Mouse (Mus musculus) limb, embryonic 12.5 days (tissue): ENCODE data around the gene Susd2. TPM values are rescaled to one million over a fixed set of nuclear protein-coding genes. Genes with fewer than 3 reads are reported as not detected.

Experiments used
- ATAC-seq: fragments of 200-750 bp; cut with Nextera tagmentation; 2 replicates; pipeline ENCODE4 v1.8.0; 2017; ENCODE audit warnings: low read depth, moderate TSS enrichment; ENCODE audit not compliant: insufficient number of reproducible peaks, insufficient read depth, low FRiP score, low TSS enrichment
- H3K27ac ChIP-seq: fragments of 300-500 bp; sonication (generic); 2 replicates; pipeline ENCODE4 v1.5.1; 2016; ENCODE audit warnings: mild to moderate bottlenecking, moderate library complexity
- H3K27me3 ChIP-seq: fragments of 300-500 bp; sonication (generic); 2 replicates; pipeline ENCODE4 v1.6.1; 2016; ENCODE audit warnings: mild to moderate bottlenecking, moderate library complexity
- H3K36me3 ChIP-seq: fragments of 300-500 bp; sonication (generic); 2 replicates; pipeline ENCODE4 v1.6.1; 2016; ENCODE audit warnings: mild to moderate bottlenecking, moderate library complexity
- H3K4me1 ChIP-seq: fragments of 300-500 bp; sonication (generic); replicated peaks from 2 replicates; pipeline ENCODE4 v1.6.1; 2016
- H3K4me2 ChIP-seq: fragments of 300-500 bp; sonication (generic); 2 replicates; pipeline ENCODE4 v1.6.1; 2016; ENCODE audit warnings: mild to moderate bottlenecking, moderate library complexity
- H3K4me3 ChIP-seq: fragments of 300-500 bp; sonication (generic); replicated peaks from 2 replicates; pipeline ENCODE4 v1.5.1; 2016; ENCODE audit warnings: mild to moderate bottlenecking
- H3K9ac ChIP-seq: fragments of 300-500 bp; sonication (generic); replicated peaks from 2 replicates; pipeline ENCODE4 v1.6.1; 2016; ENCODE audit warnings: mild to moderate bottlenecking, moderate library complexity
- H3K9me3 ChIP-seq: fragments of 300-500 bp; sonication (generic); 2 replicates; pipeline ENCODE4 v1.6.1; 2016; ENCODE audit warnings: mild to moderate bottlenecking, moderate library complexity
- WGBS: fragments of 180-500 bp; shearing (Covaris S2); methylation state at CpG from one replicate; pipeline ENCODE4 v1.1.7; 2016; 5-methylcytosine and 5-hydroxymethylcytosine counted together
- polyA plus RNA-seq: library from polyadenylated mRNA; unstranded; fragments of >200 nt; fragmentation: Nextera tagmentation; extraction: Ambion mirVana; gene quantifications from 2 replicates; pipeline ENCODE4 v1.2.1, GENCODE M21; 2016

Gene Susd2
- polyA plus RNA-seq, 1 experiment from 2014 or later, result 1.5 TPM

DNA sequence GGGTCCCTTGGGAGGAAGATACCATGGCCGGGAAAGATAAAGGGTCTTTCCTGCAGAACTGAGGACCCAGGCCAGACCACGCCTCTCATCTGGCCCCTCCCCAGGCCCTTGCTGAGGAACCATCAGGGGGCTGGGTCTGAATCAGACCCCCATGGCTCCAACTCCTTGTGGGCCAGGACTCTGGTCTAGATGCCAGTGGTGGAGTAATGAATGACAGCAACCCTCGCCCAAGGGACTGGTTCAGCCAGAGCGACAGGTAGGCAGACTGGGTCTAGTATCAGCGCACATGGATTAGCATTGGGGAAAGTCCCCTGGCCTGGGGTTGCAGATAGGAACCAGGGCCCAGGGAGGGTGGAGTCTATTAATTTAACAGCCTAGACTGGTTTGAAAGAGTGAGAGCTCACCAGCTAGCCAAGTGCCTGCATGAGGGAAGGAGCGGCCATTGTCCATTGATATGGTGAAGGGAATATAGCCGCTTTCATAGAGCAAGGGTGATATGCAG lies 2.0 kb downstream of the Susd2 start:
- Histone ChIP-seq H3K4me3 (no peak overlapping the region), H3K9ac (no peak overlapping the region), H3K4me1 (peaks cover 12% of the 10 kb centered on the region), H3K27me3 (no peaks in the 10 kb centered on the region), H3K4me2 (no peak overlapping the region), H3K27ac (no peak overlapping the region), H3K36me3 (peaks cover 12% of the 10 kb centered on the region), H3K9me3 (no peaks in the 10 kb centered on the region)
- WGBS, result 88% methylated on average over 7 of the region's 7 CpGs
- no peak for ATAC-seq

- WGBS, result 88% methylated on average over 11 of the region's 11 CpGs
- Histone ChIP-seq H3K9ac (no peak overlapping the region), H3K36me3 (no peaks in the 10 kb centered on the region), H3K4me1 (no peaks in the 10 kb centered on the region), H3K9me3 (no peaks in the 10 kb centered on the region), H3K4me2 (no peak overlapping the region), H3K27ac (no peak overlapping the region), H3K27me3 (no peaks in the 10 kb centered on the region), H3K4me3 (no peak overlapping the region)
- ATAC-seq, result no peak
Observed at GRCm38 (mm10) chr10:75637711-75638110, 6.1 kb downstream of the Susd2 start.

- WGBS, result 90% methylated on average over 12 of the region's 12 CpGs
- H3K27ac ChIP-seq, result no peak overlapping the region
- no peak overlapping the region for H3K4me3 ChIP-seq
- no peaks in the 10 kb centered on the region for H3K36me3 ChIP-seq
- no peaks in the 10 kb centered on the region for H3K9me3 ChIP-seq
- H3K27me3 ChIP-seq, result no peaks in the 10 kb centered on the region
- no peaks in the 10 kb centered on the region for H3K4me1 ChIP-seq
- no peak overlapping the region for H3K9ac ChIP-seq
- no peak overlapping the region for H3K4me2 ChIP-seq
- no peak for ATAC-seq
Observed at GRCm38 (mm10) chr10:75636084-75636786, 7.6 kb downstream of the Susd2 start.

GRCm38 (mm10) chr10:75635693-75636055 lies 8.1 kb downstream of the Susd2 start:
- no peak for ATAC-seq
- Histone ChIP-seq H3K4me2 (no peak overlapping the region), H3K4me1 (no peaks in the 10 kb centered on the region), H3K4me3 (no peak overlapping the region), H3K36me3 (no peaks in the 10 kb centered on the region), H3K9ac (no peak overlapping the region), H3K27ac (no peak overlapping the region), H3K27me3 (no peaks in the 10 kb centered on the region), H3K9me3 (no peaks in the 10 kb centered on the region)
- 3% methylated on average over 9 of the region's 9 CpGs for WGBS

- H3K4me1 ChIP-seq, result no peaks in the 10 kb centered on the region
- H3K27ac ChIP-seq, result no peak overlapping the region
- WGBS, result 67% methylated on average over 14 of the region's 14 CpGs
- H3K27me3 ChIP-seq, result no peaks in the 10 kb centered on the region
- H3K4me2 ChIP-seq, result no peak overlapping the region
- H3K4me3 ChIP-seq, result no peak overlapping the region
- H3K9me3 ChIP-seq, result no peaks in the 10 kb centered on the region
- no peaks in the 10 kb centered on the region for H3K36me3 ChIP-seq
- ATAC-seq, result no peak
- no peak overlapping the region for H3K9ac ChIP-seq
Observed at GRCm38 (mm10) chr10:75635019-75635692, 8.7 kb downstream of the Susd2 start.

- Histone ChIP-seq H3K4me2 (no peak overlapping the region), H3K4me3 (no peak overlapping the region), H3K27ac (no peak overlapping the region), H3K9me3 (no peaks in the 10 kb centered on the region), H3K9ac (no peak overlapping the region), H3K36me3 (no peaks in the 10 kb centered on the region), H3K27me3 (no peaks in the 10 kb centered on the region), H3K4me1 (no peaks in the 10 kb centered on the region)
- 94% methylated on average over 8 of the region's 8 CpGs for WGBS
- no peak for ATAC-seq
Observed at GRCm38 (mm10) chr10:75634610-75635009, 9.2 kb downstream of the Susd2 start.

GRCm38 (mm10) chr10:75633576-75634139 lies 10.2 kb downstream of the Susd2 start:
- no peak overlapping the region for H3K4me3 ChIP-seq
- 73% methylated on average over 14 of the region's 14 CpGs for WGBS
- no peak for ATAC-seq
- no peak overlapping the region for H3K27ac ChIP-seq
- no peaks in the 10 kb centered on the region for H3K4me1 ChIP-seq
- no peaks in the 10 kb centered on the region for H3K27me3 ChIP-seq
- no peak overlapping the region for H3K9ac ChIP-seq
- no peaks in the 10 kb centered on the region for H3K36me3 ChIP-seq
- H3K9me3 ChIP-seq, result no peaks in the 10 kb centered on the region
- no peak overlapping the region for H3K4me2 ChIP-seq

DNA sequence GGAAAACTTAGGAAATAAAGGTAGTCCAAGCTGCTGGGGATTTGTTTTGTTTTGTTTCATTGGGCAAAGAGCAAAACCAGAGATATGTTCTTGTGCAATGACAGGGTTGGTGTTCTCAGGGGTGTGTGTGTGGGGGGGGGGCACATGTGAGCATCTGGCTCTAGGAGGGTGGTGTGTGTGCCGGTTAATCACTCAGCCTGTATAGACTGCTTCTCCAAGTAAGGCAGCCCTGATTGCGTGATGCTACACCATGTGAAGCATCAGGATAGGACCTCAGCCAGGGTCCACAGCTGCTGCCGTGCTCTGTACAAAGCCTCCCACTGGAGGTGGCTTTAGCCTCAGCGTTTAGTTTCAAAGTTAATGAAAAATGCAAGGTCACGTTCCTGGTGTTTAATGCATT lies 10.8 kb downstream of the Susd2 start:
- no peak for ATAC-seq
- Histone ChIP-seq H3K36me3 (no peaks in the 10 kb centered on the region), H3K4me3 (no peak overlapping the region), H3K4me2 (no peak overlapping the region), H3K9ac (no peak overlapping the region), H3K27me3 (no peaks in the 10 kb centered on the region), H3K4me1 (no peaks in the 10 kb centered on the region), H3K9me3 (no peaks in the 10 kb centered on the region), H3K27ac (no peak overlapping the region)
- 81% methylated on average over 5 of the region's 5 CpGs for WGBS

GRCm38 (mm10) chr10:75632633-75633032 lies 11.2 kb downstream of the Susd2 start:
- Histone ChIP-seq H3K9me3 (no peaks in the 10 kb centered on the region), H3K36me3 (no peaks in the 10 kb centered on the region), H3K4me2 (no peak overlapping the region), H3K9ac (no peak overlapping the region), H3K4me1 (no peaks in the 10 kb centered on the region), H3K27me3 (no peaks in the 10 kb centered on the region), H3K4me3 (no peak overlapping the region), H3K27ac (no peak overlapping the region)
- ATAC-seq, result no peak; the same call in 1 of the 2 replicates
- WGBS, result 59% methylated on average over 5 of the region's 5 CpGs

GRCm38 (mm10) chr10:75627490-75627889 lies 16.3 kb downstream of the Susd2 start:
- H3K4me1 ChIP-seq, result no peaks in the 10 kb centered on the region
- no peak overlapping the region for H3K4me2 ChIP-seq
- no peak overlapping the region for H3K4me3 ChIP-seq
- H3K9me3 ChIP-seq, result no peaks in the 10 kb centered on the region
- no peaks in the 10 kb centered on the region for H3K27me3 ChIP-seq
- H3K9ac ChIP-seq, result no peak overlapping the region
- no peaks in the 10 kb centered on the region for H3K36me3 ChIP-seq
- 77% methylated on average over 3 of the region's 3 CpGs for WGBS
- no peak overlapping the region for H3K27ac ChIP-seq
- ATAC-seq, result no peak

DNA sequence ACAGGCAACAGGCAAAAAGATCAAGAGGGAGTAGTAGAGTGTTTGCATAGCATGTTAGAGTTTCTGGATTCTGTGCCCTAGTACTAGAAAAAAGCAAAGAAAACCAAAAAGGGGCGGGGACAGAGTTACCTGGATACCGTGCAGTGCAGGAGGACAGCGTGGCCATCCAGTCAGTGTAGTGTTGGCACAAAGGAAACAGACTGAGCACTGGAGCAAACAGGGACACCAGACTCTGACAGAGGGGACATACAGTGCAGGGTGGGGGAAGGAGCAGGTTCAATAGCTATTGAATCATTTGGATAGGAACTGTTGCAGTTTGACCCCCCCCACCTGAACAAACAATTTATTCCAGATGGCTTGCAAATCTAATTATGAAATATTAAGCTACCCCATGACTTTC lies 16.8 kb downstream of the Susd2 start:
- no peak overlapping the region for H3K4me3 ChIP-seq
- no peaks in the 10 kb centered on the region for H3K36me3 ChIP-seq
- 74% methylated on average over 3 of the region's 3 CpGs for WGBS
- no peaks in the 10 kb centered on the region for H3K27me3 ChIP-seq
- no peaks in the 10 kb centered on the region; the same call in 1 of the 2 replicates for H3K9me3 ChIP-seq
- H3K4me2 ChIP-seq, result no peak overlapping the region
- ATAC-seq, result no peak
- H3K27ac ChIP-seq, result no peak overlapping the region
- no peak overlapping the region for H3K9ac ChIP-seq
- H3K4me1 ChIP-seq, result no peaks in the 10 kb centered on the region
